Mouse (Mus musculus): ENCODE measurements around the gene Plppr4.

Plppr4 gene

GRCm38 (mm10) chr3:117360528-117360927, at the start of gene Plppr4:
Gene Plppr4, minus strand, starts transcription at chr3:117360876.
- no peak for DNase-seq (ENCODE audit: low spot score)

- no peak for DNase-seq (ENCODE audit: low spot score)
Observed at GRCm38 (mm10) chr3:117405821-117406220, 45.1 kb upstream of the Plppr4 start.

GRCm38 (mm10) chr3:117403740-117404139, 43.1 kb upstream of the Plppr4 start:
- DNase-seq (ENCODE audit: low spot score) = no peak

- no peak for DNase-seq (ENCODE audit: low spot score)
Observed at GRCm38 (mm10) chr3:117366041-117366440, 5.4 kb upstream of the Plppr4 start.

- no peak for DNase-seq (ENCODE audit: low spot score)
Observed at GRCm38 (mm10) chr3:117359686-117360521, 772 bp downstream of the Plppr4 start.

GRCm38 (mm10) chr3:117358981-117359628, 1.6 kb downstream of the Plppr4 start:
- DNase-seq (ENCODE audit: low spot score) = no peak

- DNase-seq (ENCODE audit: low spot score) = no peak
Observed at GRCm38 (mm10) chr3:117357367-117357766, 3.3 kb downstream of the Plppr4 start.

GRCm38 (mm10) chr3:117353940-117354339, 6.7 kb downstream of the Plppr4 start:
- no peak for DNase-seq (ENCODE audit: low spot score)

GRCm38 (mm10) chr3:117346351-117346750, 14.3 kb downstream of the Plppr4 start:
- DNase-seq (ENCODE audit: low spot score) = no peak

GRCm38 (mm10) chr3:117331502-117331901, 29.2 kb downstream of the Plppr4 start:
- no peak for DNase-seq (ENCODE audit: low spot score)

- no peak for DNase-seq (ENCODE audit: low spot score)
Observed at GRCm38 (mm10) chr3:117329485-117329884, 31.2 kb downstream of the Plppr4 start.

- DNase-seq (ENCODE audit: low spot score) = no peak
Observed at GRCm38 (mm10) chr3:117326551-117326950, 34.1 kb downstream of the Plppr4 start.

GRCm38 (mm10) chr3:117319671-117320070, 41.0 kb downstream of the Plppr4 start:
- DNase-seq (ENCODE audit: low spot score) = no peak

GRCm38 (mm10) chr3:117313339-117313738, 47.3 kb downstream of the Plppr4 start:
- DNase-seq (ENCODE audit: low spot score) = no peak

GRCm38 (mm10) chr3:117312097-117312496, 48.6 kb downstream of the Plppr4 start:
- no peak for DNase-seq (ENCODE audit: low spot score)

GRCm38 (mm10) chr3:117310801-117311368, 49.8 kb downstream of the Plppr4 start:
- no peak for DNase-seq (ENCODE audit: low spot score)

- DNase-seq (ENCODE audit: low spot score) = no peak
Observed at GRCm38 (mm10) chr3:117309580-117309910, 51.1 kb downstream of the Plppr4 start.

GRCm38 (mm10) chr3:117308895-117309579, 51.6 kb downstream of the Plppr4 start:
- no peak for DNase-seq (ENCODE audit: low spot score)

GRCm38 (mm10) chr3:117307555-117307954, 53.1 kb downstream of the Plppr4 start:
- DNase-seq (ENCODE audit: low spot score) = no peak

- no peak for DNase-seq (ENCODE audit: low spot score)
Observed at GRCm38 (mm10) chr3:117304037-117304436, 56.6 kb downstream of the Plppr4 start.

GRCm38 (mm10) chr3:117300735-117301271, 59.9 kb downstream of the Plppr4 start:
- DNase-seq (ENCODE audit: low spot score) = no peak

GRCm38 (mm10) chr3:117297735-117298134, 62.9 kb downstream of the Plppr4 start:
- DNase-seq (ENCODE audit: low spot score) = no peak
